Mouse (Mus musculus) cerebellum, adult 11-12 months (tissue): ENCODE measurements around the gene Cd28.
"Not testable (repeated sequence)": the region's sequence is repeated elsewhere in the genome, so short reads cannot be mapped to it uniquely, and the experiment has no call there.

Experiments used
- DNase-seq: peaks from one replicate; pipeline ENCODE4 v3.0.0; 2022

Gene Cd28

DNA sequence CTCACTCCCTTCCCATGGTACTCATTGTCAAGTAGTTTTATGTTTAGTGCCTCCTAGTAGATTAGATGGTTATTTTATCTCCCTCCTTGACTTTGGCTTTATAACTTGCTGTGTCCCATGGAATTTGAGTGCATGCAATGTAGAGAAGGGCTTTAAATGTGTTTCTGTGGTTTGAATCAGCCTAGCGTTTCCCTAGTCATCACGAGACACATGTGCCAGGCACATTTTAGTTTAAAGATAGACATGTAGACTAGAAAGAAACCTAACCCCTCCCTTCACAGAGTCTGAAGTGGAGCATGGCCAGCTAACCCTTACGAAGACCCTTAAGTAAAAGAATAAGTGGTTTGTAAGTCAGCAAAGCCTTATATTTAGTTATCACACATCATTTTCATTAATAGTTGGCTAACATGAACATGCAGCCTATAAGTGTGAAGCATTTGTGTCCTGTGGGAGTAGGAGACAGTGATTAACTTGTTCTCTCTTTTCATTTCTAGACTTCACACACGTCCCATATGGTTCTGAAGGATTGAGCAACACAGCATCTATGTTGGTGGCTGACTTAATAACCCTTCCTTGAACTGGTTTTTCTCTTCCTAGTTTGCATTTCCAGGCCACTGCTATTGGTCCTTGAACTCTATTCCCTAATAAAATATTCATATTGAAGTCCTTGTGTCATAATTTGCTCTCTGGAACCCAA lies 86.7 kb downstream of the Cd28 start:
- DNase-seq = no peak

DNA sequence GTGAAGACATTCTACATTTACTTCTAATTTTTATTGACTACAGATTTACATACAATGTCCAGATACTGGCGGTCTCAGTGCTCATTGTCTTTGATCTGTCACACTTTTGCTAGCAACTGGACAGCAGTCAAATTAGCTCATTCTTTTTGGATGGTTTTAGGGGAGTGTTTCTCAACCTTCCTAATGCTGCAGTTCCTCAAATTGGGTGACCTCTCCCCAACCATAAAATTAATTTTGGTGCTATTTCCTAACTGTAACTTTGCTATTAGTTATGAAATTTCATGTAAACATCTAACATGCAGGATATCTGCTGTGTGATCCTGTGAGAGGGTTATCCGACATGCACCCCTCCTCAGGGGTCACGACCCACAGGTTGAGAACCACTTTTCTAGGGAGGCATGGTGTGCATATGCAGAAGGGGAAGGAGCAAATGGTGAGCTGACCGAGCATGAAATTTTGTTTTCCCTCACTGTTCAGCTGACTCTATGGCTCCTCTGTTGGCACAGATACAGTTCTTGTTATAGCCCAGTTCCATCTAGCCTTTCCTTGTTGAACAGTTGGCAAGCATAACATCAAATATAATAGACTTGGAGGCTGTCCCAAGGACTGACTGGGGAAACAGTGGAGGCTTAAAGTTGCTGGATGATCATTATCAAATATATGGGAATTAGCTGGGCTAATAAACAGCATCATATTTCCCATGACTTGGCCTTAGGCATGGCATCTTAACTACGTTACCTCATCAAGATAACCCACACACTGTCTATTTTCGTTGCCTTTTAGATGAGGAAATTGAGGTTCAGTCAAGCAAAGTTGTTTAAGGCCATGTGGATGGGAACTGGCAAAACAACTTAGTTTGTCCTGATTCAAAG lies 87.5 kb downstream of the Cd28 start:
- DNase-seq = no peak

DNA sequence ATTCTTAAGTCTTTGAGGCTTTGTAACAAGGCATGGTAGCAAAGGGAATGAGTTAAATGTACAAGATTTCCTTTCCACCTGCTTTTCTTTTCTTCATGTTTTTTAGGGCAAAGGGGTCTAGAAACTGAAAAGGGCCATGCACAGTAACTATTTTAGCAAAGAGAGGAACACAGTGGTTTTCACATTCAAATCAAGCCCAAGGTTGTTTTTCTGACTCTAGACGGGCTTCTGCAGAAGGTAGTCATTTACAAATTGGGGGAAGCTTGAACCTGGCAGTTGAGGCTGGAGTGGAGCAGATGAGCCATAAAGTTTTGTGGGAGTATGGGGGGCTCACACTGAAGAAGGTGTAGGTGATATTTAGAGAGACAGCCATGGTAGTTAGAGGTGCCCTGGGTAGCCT lies 88.6 kb downstream of the Cd28 start:
- no peak for DNase-seq

DNA sequence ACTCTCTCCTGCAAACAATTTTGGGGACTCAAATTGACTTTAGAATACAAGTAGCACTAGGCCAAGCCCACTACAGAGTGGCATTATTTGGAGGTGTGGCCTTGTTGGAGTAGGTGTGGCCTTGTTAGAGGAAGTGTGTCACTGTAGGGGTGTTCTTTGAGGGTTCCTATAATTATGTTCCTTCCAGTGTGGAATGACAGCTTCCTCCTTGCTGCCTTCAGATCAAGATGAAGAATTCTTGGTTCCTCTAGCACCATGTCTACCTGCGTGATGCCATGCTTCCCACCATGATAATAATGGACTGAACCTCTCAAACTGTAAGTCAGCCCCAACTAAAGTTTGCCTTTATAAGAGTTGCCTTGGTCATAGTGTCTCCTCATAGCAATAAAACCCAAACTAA lies 91.1 kb downstream of the Cd28 start:
- no peak for DNase-seq

DNA sequence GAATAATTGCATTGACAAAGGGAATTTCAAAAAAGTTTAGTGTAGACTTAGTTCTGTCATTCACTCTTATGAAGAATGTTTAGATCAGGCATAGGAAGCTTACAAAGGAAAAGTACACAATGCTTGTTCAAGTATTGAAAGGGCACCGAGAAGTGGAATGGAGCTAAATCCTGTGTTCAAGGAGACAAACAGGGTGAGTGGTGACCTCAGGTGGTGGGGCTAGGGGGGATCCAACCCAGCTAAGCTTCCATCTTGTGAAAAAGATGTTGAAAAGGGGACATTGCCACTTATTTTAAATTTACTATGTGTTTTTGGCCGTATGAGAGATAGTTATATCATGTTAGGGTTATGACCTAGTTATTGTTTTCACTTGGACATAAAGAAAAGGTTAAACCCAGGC lies 91.9 kb downstream of the Cd28 start:
- DNase-seq = no peak

DNA sequence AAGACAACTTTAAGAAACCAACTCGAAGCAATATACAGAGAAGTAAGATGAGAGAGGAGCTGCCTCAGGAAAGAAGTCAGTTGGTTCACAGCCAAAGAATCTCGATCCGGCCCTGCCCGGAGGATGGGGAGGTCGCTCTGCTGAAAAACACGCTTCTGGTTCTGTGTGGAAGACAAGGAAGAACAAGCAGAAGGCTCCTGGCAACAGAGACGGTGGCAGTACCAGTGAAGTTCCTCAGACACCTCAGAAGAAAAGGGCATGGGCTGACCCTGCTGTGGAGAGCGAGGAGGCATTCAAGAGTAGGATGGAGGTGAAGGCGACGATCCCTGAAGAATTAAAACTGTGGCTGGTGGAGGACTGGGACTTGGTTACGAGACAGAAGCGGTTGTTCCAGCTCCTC lies 92.6 kb downstream of the Cd28 start:
- DNase-seq = no peak

DNA sequence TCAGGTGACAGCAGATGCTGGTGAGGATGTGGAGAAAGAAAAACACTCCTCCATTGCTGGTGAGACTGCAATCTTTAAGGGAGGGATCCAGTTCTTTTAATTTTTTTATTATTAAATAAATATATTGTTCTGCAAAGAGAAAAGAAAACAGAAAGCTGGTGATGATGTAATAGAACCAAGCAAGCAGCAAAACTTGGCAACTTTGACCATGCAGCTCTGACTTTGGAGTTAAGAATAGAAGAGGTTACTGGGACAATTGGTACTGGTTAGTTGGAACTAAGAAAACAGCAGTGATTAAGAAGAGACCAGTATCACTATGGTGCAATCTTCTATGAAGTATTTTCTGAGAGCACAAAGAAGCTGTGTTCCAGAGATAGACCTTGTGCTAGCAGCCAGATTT lies 94.2 kb downstream of the Cd28 start:
- no peak for DNase-seq

DNA sequence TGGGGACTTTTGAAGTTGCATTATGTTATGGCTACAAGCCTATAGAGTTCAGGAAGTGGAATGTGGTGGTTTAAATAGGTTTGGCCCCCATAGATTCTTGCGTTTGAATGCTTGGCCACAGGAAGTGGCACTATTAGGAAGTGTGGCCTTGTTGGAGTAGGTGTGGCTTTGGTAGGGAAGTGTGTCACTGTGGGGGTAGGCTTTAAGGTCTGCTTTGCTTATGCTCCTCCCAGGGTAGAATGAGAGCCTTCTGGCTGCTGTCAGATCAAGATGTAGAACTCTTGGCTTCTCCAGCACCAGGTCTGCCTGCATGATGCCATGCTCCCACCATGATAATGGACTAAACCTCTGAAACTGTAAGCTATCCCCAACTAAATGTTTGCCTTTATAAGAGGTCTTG lies 95.4 kb downstream of the Cd28 start:
- DNase-seq = no peak

DNA sequence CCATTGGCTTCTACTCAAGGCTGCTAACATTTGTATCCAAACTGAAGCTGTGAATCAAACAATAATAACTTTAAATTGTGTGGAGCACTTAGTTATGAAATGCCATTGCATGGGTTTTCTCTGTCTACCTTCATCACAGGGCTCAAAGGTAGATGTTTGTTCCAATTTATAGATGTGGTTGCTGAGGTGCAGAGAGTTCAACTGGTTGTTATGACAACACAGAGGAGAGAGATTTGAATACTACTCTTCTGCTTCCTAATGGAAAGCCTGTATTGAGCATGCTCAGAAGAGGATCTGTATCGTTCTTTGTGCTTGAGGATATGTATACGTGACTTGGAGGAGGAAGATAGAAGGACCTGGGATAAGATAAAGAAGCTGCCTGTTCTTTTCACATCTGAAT lies 96.8 kb downstream of the Cd28 start:
- no peak for DNase-seq

DNA sequence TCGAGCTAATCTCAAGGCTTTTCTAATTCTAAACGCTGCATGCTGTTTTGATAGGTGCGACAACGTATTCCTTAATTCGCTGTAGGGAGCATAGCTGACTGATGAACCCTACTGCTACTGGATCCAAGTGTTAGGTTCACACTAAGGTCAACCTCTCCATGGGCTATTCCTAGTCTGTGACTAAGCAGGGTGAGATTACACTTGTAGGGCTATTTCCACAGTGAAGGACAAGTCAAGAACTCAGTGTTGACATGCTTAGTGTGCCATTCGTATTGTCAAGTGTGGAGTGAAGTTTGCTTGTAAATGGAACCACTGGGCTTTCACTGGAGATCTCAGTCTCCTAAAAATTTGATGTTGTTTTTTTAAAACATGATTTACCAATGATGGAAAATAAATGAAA lies 99.3 kb downstream of the Cd28 start:
- DNase-seq = no peak

DNA sequence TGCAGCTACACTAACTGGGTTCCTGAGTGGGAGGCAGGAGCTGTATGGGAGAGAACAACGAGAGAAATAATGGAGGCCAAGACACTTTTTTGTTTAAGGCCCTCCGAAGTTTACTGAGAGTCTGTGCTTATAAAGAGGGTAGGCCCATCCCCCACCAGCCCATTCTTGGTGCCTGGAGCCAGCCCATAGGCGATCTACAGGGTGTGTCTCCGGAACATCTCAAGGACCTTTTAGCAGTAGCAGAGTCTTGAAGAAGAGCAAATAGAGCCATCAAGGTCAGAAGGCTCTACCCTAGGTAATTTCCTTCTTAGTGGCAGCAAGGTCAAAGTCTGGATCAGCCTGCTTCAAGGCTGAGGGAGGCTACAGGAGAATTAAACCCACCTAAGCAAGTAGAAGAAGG lies 101.9 kb downstream of the Cd28 start:
- DNase-seq = not testable (repeated sequence)

DNA sequence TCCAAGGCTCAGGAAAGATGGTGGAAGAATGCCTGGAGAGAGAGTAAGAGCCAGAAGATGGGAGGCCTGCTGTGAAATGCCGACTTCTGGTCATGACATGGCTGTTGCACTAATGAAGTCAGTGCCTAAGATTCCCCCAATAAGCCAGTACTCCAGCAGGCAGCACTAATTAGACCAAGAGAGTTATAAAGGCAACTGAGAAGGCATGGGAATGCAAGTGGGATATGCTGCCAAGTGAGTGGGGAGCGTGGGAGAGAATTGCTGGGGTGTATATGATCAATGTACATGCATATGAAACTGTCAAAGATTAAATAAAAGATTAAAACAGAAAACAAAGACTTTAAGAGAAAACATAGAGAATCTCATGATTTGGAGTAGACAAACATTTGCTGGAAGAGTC lies 103.4 kb downstream of the Cd28 start:
- DNase-seq = no peak

DNA sequence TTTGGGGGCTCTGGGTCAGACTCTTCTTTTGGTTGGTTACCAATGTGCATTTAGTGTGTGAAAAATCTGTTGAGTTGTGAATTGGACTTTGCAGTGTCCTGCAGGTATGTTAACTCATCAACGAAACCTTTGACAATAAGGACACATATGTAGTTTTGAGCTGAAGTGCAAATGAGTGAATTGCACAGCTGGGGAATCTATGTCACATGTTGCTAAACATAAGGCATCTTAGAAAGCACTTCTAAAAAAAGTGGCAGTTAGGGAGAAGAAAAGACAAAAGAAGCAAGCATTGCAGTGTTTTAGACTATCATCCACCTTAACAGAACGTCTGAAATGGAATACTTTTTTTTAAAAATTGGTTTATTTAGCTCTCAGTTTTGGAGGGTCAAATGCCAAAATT lies 104.4 kb downstream of the Cd28 start:
- no peak for DNase-seq

DNA sequence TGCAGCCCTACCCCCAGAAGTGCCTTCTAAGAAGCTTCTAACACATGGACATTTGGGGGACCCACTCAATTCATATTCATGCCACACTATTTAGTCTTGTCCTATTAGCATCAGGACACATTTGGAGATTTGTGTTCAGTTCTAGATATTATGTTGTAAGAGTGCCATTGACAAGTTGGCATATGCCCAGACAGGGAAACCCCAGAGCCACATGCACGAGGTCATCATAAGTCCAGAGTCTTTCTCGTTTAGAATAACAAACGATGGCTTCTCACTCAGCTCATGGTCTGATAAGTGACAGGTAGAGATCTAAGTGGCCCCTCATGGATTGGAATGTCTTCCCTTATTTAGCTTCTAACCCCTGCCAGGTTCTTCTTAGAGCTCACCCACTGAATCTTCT lies 105.0 kb downstream of the Cd28 start:
- no peak for DNase-seq
